In the genomic region with DNA sequence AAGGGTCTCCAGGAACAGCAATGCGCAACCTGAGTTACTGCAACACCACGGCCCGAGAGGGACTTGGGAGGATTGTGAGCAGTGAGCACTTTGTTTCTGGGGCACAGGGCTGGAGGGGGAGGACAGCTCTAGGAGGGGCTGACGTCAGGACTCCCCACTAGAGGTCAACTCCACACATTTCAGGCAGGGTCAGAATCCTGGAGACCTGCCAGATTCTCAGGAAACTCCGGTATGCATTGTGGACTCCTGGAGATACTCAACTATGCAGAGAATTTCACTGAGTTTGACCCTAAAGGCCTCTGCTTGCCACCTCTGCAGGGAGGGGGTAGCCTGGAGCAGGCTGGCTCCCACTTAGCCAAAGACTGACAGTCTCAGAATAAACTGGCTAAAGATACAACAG, we compare ENCODE assay signal across 9 mouse cellular contexts.
DNase-seq lines count a peak whose midpoint lies in the region; ATAC-seq lines count a peak whose summit lies in the region.
"Had no signal": no experiment of that assay in that cellular context is flagged by ENCODE, and none has a peak within 500 bp of the region (broad histone marks: within the 10 kb centered on the region; RNA-seq: fewer than 3 reads in every experiment).

No protein-coding gene starts in this region.

- intact Hi-C loops in heart, postnatal 14 days (cut with DNase I) = no loop called here

- ATAC-seq in heart, embryonic 14.5 days (ENCODE audit: insufficient number of reproducible peaks, insufficient read depth, low FRiP score, low read depth) = peak; percentile 66
- 0 out of 2 replicates have a peak, but pooled peaks have one; percentile 24 for ATAC-seq in forebrain, embryonic 15.5 days (replicated peaks)

- H3K4me2 ChIP-seq in heart, embryonic 14.5 days (ENCODE audit: low read length) = no peak overlapping the region
- H3K4me2 ChIP-seq in forebrain, embryonic 15.5 days (replicated peaks) = no peak overlapping the region

- no peak overlapping the region for H3K9ac ChIP-seq in heart, embryonic 14.5 days (ENCODE audit: low read length)
- H3K9ac ChIP-seq in forebrain, embryonic 15.5 days (replicated peaks) = no peak overlapping the region

- H3K27ac ChIP-seq in heart, embryonic 14.5 days (replicated peaks in 1 of 2; ENCODE audit: control insufficient read depth in 1 of 2, insufficient read depth in 1 of 2, low read depth in 2 of 2, low read length in 2 of 2) = no peak overlapping the region
- no peak overlapping the region for H3K27ac ChIP-seq in forebrain, embryonic 15.5 days (replicated peaks)

- WGBS in heart, embryonic 14.5 days = 20% methylated on average over 5 of the region's 5 CpGs
- WGBS in forebrain, embryonic 15.5 days = 42% methylated on average over 5 of the region's 5 CpGs

- H3K4me1 ChIP-seq in heart, embryonic 14.5 days (ENCODE audit: control insufficient read depth in 2 of 2, insufficient read depth in 2 of 2, low read length in 2 of 2) = peaks cover 10% of the 10 kb centered on the region in 2 experiments
- peaks cover 10% of the 10 kb centered on the region for H3K4me1 ChIP-seq in forebrain, embryonic 15.5 days

- no peaks in the 10 kb centered on the region for H3K36me3 ChIP-seq in heart, embryonic 14.5 days (ENCODE audit: control insufficient read depth, insufficient read depth, low read length)
- no peaks in the 10 kb centered on the region for H3K36me3 ChIP-seq in forebrain, embryonic 15.5 days

- no peak overlapping the region for H3K4me3 ChIP-seq in heart, embryonic 14.5 days (ENCODE audit: control insufficient read depth in 1 of 2, insufficient read depth in 1 of 2, low read depth in 1 of 2, low read length in 2 of 2)
- H3K4me3 ChIP-seq in forebrain, embryonic 15.5 days = no peak overlapping the region

- no peaks in the 10 kb centered on the region for H3K27me3 ChIP-seq in heart, embryonic 14.5 days (ENCODE audit: control insufficient read depth, insufficient read depth, low read length)
- no peaks in the 10 kb centered on the region for H3K27me3 ChIP-seq in forebrain, embryonic 15.5 days

- DNase-seq in heart, postnatal 14 days = no peak
- peak; percentile 36 for DNase-seq in NIH3T3 (ENCODE audit: low read depth)
- DNase-seq in kidney, postnatal 4 days = peak; percentile 56 to 75
- DNase-seq in cerebellum, adult 9-11 months = no peak
- no peak for DNase-seq in frontal cortex, postnatal 25 days (ENCODE audit: low spot score in 2 of 2)
- DNase-seq in left cerebral cortex, adult 8-10 months (ENCODE audit: low spot score in 2 of 2) = no peak
- DNase-seq: adrenal gland, postnatal 36 days had no signal

- no peaks in the 10 kb centered on the region for H3K9me3 ChIP-seq in heart, embryonic 14.5 days (ENCODE audit: control insufficient read depth, low read length)
- no peaks in the 10 kb centered on the region for H3K9me3 ChIP-seq in forebrain, embryonic 15.5 days

Comparison
In these comparisons a context has a peak if more than half of its experiments do, and no peak if none do; other contexts are left out.
1. DNase-seq: peak in NIH3T3 (single experiment) and kidney, postnatal 4 days (2 of 2); none in heart, postnatal 14 days (0 of 2), cerebellum, adult 9-11 months (single experiment), frontal cortex, postnatal 25 days (0 of 2) and left cerebral cortex, adult 8-10 months (0 of 2).